Mouse (Mus musculus): Measurements from ENCODE around the gene Tmem132b.

DNA sequence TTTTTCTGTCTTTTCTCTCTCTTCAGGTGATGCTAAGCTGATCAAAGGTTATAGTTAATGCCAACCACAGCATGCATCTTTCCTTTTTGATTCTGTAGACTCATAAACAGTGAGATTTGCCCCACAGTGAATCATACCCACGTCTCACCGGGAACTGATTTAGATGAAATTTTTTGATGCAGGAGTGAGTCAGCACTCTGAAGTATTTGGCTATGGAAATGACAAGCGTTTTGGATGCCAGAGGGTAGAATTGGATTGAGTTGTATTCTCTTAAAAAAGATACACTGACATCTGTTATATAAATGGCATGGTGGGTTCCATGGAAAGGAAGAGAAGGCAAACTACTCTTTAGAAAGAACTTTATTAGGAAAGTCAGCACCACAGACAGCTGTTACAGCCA is 297.8 kb downstream of the Tmem132b start:
- no peak for TF ChIP-seq CTCF (IDR thresholded peaks at IDR 0.05; ENCODE audit: low read depth)
- no peak for TF ChIP-seq EP300 (optimal IDR thresholded peaks at IDR 0.05)

Measured in stomach, postnatal 0 days (tissue).